Mouse (Mus musculus): ENCODE measurements around the gene Naxd. TPM values are rescaled to one million over a fixed set of nuclear protein-coding genes. Genes with fewer than 3 reads are reported as not detected.

Gene Naxd
- total RNA-seq, 2 experiments from 2014 or later, result 65.7 to 70.6 TPM

DNA sequence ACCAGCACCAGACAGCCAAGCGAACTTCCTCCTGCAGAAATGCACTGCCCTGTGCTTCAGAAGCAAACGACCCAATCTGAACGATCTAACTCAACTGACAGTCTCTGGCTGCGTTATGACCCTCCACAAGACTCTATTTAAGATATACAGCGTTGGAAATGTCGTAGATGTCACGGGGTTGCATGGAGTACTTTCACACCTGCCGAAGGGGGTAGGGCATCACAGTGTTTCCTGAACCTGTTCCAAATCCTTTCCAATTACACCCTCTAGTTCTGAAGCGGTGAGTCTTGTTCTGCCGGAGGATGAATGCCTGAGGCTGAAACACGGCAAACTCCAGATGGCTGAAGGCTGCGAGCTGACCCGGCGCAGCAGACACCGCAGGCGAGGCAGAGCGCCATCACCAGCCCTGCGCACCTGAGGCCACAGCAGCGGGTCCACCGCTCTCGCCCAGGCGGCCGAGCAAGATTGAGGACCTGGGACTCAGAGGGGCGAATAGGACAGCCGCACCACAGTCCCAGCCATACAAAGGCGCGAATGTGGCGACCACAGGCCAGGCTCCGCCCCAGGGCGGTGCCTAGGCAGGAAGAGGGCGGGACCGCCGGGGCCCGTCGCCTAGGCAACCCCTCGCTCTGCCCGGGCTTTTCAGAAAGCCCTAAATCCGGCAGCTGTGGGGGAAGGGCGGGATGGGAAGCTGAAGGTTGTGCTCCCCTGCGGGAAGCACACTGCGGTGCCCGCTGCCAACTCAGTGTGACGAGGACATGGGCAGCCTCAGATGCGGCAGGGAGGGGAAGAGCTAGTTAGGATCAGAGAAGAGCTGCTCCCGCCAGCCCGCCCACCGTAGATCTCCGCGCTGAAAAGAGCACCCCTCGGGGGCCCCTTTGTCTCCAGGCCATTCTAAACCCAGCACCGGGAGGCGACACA is 57.8 kb downstream of the Naxd start, which contains the start of gene Ing1:
Ing1 (plus strand) TSS at position 773 of the 921 bp plus-strand sequence.
- peak; percentile 37 for ATAC-seq (replicated peaks; ENCODE audit: poor library complexity)

DNA sequence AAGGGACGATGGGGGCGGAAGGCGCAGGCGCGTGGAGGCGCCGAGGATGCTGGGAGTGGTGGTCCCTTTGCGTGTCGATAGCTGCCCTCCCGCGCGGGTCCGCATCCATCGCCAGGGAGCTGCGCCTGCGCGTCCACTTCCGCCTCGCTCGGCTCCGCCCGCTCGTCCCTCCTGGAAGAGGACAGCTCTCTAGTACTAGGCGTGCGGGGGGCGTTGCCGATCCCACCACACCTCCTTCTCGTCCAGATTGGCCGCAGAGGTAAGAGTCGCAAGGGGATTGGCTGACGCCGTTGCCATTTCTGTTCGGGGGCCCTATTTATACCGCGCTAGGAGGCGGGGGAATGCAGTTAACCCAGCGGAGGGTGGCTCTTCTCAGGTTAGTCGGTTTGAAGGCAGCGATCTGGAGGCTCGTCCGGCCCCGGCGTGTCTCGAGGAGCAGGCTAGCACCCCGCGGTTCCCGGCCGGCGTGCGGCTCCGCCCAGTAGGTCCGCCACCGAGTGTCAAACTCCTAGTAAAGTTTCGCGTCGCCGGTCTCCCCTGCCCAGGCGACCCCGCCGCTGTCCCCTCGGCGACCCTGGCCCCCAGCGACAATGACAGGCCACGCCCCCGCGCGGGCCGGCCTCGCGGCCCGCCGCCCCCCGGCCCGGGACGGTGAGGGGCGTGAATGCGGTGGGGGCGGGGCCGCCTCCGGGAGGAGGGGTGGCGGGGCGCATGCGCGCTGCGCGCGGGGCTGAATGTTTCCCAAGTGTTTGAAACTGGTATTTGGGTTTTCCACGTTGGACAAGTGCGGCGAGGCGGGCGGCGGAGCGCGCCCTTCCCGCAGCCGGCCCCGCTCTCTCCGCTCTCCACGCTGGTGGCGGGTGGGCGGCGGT is 58.6 kb downstream of the Naxd start:
- ATAC-seq (replicated peaks; ENCODE audit: poor library complexity), result peak; percentile 55

DNA sequence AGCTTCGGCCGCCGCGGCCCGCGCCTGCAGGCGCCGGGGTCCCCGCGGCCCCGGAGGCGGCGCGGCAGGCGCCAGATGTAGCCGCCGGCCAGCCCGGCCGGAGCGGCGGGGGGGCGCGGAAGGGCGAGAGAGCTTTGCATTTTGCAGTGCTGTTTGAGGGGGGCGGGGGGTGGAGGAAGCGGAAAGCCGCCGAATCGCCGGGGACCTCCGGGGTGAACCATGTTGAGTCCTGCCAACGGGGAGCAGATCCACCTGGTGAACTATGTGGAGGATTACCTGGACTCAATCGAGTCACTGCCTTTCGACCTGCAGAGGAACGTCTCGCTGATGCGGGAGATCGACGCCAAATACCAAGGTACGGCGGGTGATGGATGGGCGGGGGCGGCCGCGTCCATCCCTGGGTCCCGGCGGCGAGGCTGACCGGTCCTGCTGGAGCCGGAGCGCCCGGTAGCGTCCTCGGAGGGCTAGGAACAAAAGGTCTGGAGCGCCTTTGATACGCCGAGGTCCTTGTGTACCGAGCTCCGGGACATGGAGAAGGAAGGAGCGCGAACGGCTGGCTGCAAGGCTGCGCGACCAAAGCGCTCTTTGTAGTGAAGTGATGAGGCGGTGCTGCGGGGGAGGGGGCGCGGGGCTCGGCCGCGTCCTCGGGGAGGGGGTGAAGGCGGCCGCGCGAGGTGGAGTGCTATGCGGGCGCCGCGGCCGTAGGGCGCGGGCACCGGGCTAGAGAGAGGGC is 59.6 kb downstream of the Naxd start:
- no peak for ATAC-seq (replicated peaks; ENCODE audit: poor library complexity)

DNA sequence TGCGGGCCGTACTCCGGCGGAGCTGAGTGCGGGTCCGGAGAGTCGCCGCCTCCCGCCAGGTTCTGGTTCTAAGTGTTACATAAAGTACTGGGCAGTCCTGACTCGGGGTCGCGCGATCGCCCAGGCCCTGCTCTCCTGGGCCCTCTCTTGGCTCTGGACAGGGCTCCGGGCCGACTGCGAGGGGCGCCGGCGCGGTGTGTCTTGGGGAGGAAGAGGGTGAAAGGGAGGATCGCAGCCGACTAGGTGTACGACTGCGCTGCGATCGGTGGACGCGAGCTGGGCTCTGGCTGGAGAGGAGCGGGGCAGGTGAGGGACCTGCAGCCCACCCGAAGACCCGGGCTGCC is 60.1 kb downstream of the Naxd start:
- ATAC-seq (replicated peaks; ENCODE audit: poor library complexity), result no peak

DNA sequence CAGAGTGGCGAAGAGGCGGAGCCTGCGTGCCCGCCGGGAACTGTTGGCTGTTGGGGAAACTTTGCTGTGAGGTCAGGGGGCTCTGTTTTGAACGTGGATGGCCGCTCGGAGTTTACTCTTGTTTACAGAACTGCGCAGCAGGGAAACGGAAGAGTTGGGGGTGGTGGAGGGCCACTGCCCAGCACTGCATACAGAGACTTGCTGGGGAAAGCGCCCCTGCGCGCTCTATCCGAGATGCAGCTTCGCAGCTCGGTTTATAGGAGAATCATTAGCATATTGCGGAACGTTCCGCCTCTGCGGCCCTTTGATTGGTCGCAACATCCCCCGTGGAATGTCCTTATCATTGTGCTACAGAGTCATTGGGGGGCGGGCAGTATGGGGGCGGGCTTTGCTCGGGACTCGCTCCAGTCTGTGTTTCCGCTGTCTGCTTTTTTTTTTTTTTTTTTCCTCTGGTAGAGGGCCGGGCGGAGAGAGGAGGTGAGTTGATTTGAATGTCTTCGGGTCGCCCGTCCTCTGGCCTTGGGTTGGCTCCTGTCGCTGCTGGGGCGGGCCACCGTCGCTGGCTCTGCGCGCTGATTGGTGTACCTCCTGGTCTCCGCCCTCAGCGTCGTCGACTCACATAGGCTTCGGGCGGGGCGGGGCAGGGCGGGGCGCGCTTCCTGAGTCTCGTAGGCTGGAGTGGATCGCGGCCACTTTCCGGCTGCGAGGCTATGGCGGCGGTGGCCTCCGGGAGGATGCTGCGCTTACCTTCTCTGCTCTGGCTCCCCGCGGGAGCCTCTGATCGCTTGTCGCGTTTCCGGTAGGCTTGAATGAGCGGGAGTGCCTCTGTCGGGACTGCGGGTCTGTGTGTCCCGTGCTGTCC is 60.7 kb downstream of the Naxd start:
- ATAC-seq (replicated peaks; ENCODE audit: poor library complexity), result peak; percentile 61

DNA sequence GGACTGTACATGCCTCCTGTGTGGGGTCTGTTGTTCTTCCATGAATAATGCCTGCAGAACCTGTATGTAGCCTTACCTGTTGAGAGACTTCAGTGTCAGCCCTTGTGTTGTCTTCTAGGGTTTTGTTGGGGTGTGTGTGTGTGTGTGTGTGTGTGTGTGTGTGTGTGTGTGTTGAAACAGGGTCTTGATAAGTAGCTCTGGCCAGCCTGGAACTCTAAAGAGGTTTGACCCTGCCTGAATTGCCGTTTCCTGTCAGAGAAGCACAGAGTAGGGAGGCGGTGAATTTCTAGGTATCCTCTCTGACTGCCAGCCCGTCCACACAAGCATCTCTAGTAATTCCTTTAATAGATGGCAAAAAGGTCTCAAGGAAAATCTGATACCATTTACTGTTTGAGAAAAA is 62.2 kb downstream of the Naxd start:
- ATAC-seq (replicated peaks; ENCODE audit: poor library complexity), result no peak

DNA sequence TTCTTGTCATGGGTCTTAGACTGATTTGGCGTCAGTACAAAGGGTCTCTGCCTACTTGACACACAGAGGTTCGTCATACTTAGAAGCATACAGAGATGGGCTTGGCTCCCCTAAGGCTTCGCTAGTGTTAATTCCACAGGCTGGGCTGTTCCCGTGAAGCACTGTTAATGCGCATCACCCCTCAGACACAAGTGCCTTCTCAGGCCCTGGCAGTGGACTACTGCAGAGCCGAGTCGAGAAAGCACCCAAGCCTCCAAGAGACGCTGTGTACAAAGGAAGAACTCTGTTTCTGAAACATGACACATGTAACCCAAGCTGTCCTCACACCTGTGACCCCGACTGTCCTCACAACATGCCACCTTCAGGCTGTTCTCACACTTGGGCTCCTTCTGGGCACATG is 62.9 kb downstream of the Naxd start:
- ATAC-seq (replicated peaks; ENCODE audit: poor library complexity), result no peak

DNA sequence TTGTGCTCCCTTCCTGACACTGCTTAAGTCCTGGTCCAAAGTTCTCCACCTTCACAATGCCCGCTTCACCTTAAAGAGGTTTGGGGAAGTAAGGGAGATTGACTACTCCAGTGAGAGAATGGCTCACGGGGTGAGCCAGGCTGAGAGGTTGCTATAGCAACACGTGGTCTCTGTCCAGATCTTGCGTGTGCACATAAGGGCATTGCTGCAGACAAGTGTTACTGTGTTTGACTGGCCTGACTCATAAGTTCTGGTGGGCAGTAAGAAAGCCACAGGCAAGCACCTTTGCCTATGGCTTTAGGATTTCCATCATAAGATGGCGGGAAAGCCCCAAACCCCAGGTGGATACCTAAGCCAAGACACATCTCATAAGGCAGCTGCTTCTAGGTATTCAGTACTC is 66.9 kb downstream of the Naxd start:
- ATAC-seq (replicated peaks; ENCODE audit: poor library complexity), result peak; percentile 85

Other genes with a start within 250 kb of the Naxd start
- gene Col4a2, start 184.7 kb upstream of the Naxd start, total RNA-seq (2015), result 0.22 and 0.29 TPM in 2 replicates
- 0.46 and 0.64 TPM in 2 replicates for gene Col4a2, start 184.7 kb upstream of the Naxd start, total RNA-seq (2017)
- gene Col4a1, start 184.7 kb upstream of the Naxd start, total RNA-seq (2015), result 0.29 and 0.32 TPM in 2 replicates
- 0.08 and 1.8 TPM in 2 replicates for gene Col4a1, start 184.7 kb upstream of the Naxd start, total RNA-seq (2017)
- gene Rab20, start 18.8 kb upstream of the Naxd start, total RNA-seq (2015), result 1.3 and 2.2 TPM in 2 replicates
- 3.7 and 5.2 TPM in 2 replicates for gene Rab20, start 18.8 kb upstream of the Naxd start, total RNA-seq (2017)
- gene Cars2, start 53.3 kb downstream of the Naxd start, total RNA-seq (2015), result 27.6 and 32.8 TPM in 2 replicates
- gene Cars2, start 53.3 kb downstream of the Naxd start, total RNA-seq (2017), result 39.6 and 41.2 TPM in 2 replicates
- 30.3 and 31.5 TPM in 2 replicates for gene Ing1, start 58.1 kb downstream of the Naxd start, total RNA-seq (2015)
- gene Ing1, start 58.1 kb downstream of the Naxd start, total RNA-seq (2017), result 41.7 and 52.5 TPM in 2 replicates
- 87.0 and 98.7 TPM in 2 replicates for gene Ankrd10, start 138.3 kb downstream of the Naxd start, total RNA-seq (2015)
- gene Ankrd10, start 138.3 kb downstream of the Naxd start, total RNA-seq (2017), result 63.9 and 67.6 TPM in 2 replicates
- not detected in 2 replicates for gene 1700016D06Rik, start 203.6 kb downstream of the Naxd start, total RNA-seq (2015)
- not detected in 2 replicates for gene 1700016D06Rik, start 203.6 kb downstream of the Naxd start, total RNA-seq (2017)
- gene Arhgef7, start 230.2 kb downstream of the Naxd start, total RNA-seq (2015), result 26.4 and 32.3 TPM in 2 replicates
- 20.4 and 36.0 TPM in 2 replicates for gene Arhgef7, start 230.2 kb downstream of the Naxd start, total RNA-seq (2017)

Measured in megakaryocyte progenitor cell, adult 5-6 weeks (primary cell).